Mouse (Mus musculus) hindbrain, embryonic 15.5 days (tissue): Measurements from ENCODE around the gene Cpd. TPM values are rescaled to one million over a fixed set of nuclear protein-coding genes. Genes with fewer than 3 reads are reported as not detected.

ENCODE experiments used
- ATAC-seq: fragments of 200-750 bp; cut with Nextera tagmentation; 2 replicates; pipeline ENCODE4 v1.8.0; 2017; ENCODE audit warnings: low read depth, moderate number of reproducible peaks, moderate TSS enrichment; ENCODE audit not compliant: low FRiP score
- H3K27ac ChIP-seq: fragments of 300-500 bp; sonication (generic); replicated peaks from 2 replicates; pipeline ENCODE4 v1.5.1; 2015; ENCODE audit warnings: mild to moderate bottlenecking, inconsistent platforms
- H3K27me3 ChIP-seq: fragments of 300-500 bp; sonication (generic); 2 replicates; pipeline ENCODE4 v1.6.1; 2015; ENCODE audit warnings: control low read depth, inconsistent platforms
- H3K36me3 ChIP-seq: fragments of 300-500 bp; sonication (generic); 2 replicates; pipeline ENCODE4 v1.6.1; 2015; ENCODE audit warnings: control low read depth, inconsistent platforms
- H3K4me1 ChIP-seq: fragments of 300-500 bp; sonication (generic); replicated peaks from 2 replicates; pipeline ENCODE4 v1.6.1; 2015; ENCODE audit warnings: control low read depth, inconsistent platforms
- H3K4me2 ChIP-seq: fragments of 300-500 bp; sonication (generic); 2 replicates; pipeline ENCODE4 v1.6.1; 2015; ENCODE audit warnings: moderate library complexity, mild to moderate bottlenecking, inconsistent platforms
- H3K4me3 ChIP-seq: fragments of 300-500 bp; sonication (generic); 2 replicates; pipeline ENCODE4 v1.5.1; 2015; ENCODE audit warnings: mild to moderate bottlenecking, inconsistent platforms
- H3K9ac ChIP-seq: fragments of 300-500 bp; sonication (generic); 2 replicates; pipeline ENCODE4 v1.6.1; 2015; ENCODE audit warnings: inconsistent platforms
- H3K9me3 ChIP-seq: fragments of 300-500 bp; sonication (generic); 2 replicates; pipeline ENCODE4 v1.6.1; 2016; ENCODE audit warnings: control low read depth, inconsistent platforms
- WGBS: fragments of 180-500 bp; shearing (Covaris S2); methylation state at CpG from one replicate; pipeline ENCODE4 v1.1.7; 2015; 5-methylcytosine and 5-hydroxymethylcytosine counted together
- polyA plus RNA-seq: library from polyadenylated mRNA; unstranded; fragments of >200 nt; fragmentation: Nextera tagmentation; extraction: Ambion mirVana; gene quantifications from 2 replicates; pipeline ENCODE4 v1.2.1, GENCODE M21; 2015

The Cpd gene
- polyA plus RNA-seq, 1 experiment from 2014 or later = 5.4 TPM

GRCm38 (mm10) chr11:76845275-76845980 lies 1.4 kb downstream of the Cpd start:
- ATAC-seq = no peak
- H3K4me1 ChIP-seq = peaks cover 47% of the 10 kb centered on the region
- H3K27ac ChIP-seq = no peak overlapping the region
- peak overlapping the region; percentile 87 for H3K9ac ChIP-seq
- H3K4me3 ChIP-seq = peak overlapping the region; percentile 69
- H3K9me3 ChIP-seq = no peaks in the 10 kb centered on the region
- WGBS = 30% methylated on average over 15 of the region's 15 CpGs
- H3K27me3 ChIP-seq = no peaks in the 10 kb centered on the region
- no peaks in the 10 kb centered on the region for H3K36me3 ChIP-seq
- H3K4me2 ChIP-seq = peak overlapping the region; percentile 88

- Histone ChIP-seq H3K36me3 (peaks cover 6% of the 10 kb centered on the region), H3K27ac (no peak overlapping the region), H3K9ac (no peak overlapping the region), H3K27me3 (no peaks in the 10 kb centered on the region), H3K4me3 (no peak overlapping the region), H3K4me2 (no peak overlapping the region), H3K9me3 (no peaks in the 10 kb centered on the region), H3K4me1 (peaks cover 20% of the 10 kb centered on the region)
- 91% methylated on average over 4 of the region's 4 CpGs for WGBS
- ATAC-seq = no peak
These were observed 8.2 kb downstream of the Cpd start for GRCm38 (mm10) chr11:76838573-76838972.

GRCm38 (mm10) chr11:76836317-76836716 lies 10.5 kb downstream of the Cpd start:
- H3K27ac ChIP-seq = no peak overlapping the region
- 73% methylated on average over 6 of the region's 6 CpGs for WGBS
- H3K27me3 ChIP-seq = no peaks in the 10 kb centered on the region
- H3K9me3 ChIP-seq = no peaks in the 10 kb centered on the region
- H3K9ac ChIP-seq = no peak overlapping the region
- H3K4me1 ChIP-seq = 0 out of 2 replicates have a peak, but pooled peaks cover 3% of the 10 kb centered on the region
- no peak overlapping the region for H3K4me2 ChIP-seq
- peaks cover 6% of the 10 kb centered on the region for H3K36me3 ChIP-seq
- no peak for ATAC-seq
- H3K4me3 ChIP-seq = no peak overlapping the region

- Histone ChIP-seq H3K9me3 (no peaks in the 10 kb centered on the region), H3K27me3 (no peaks in the 10 kb centered on the region), H3K27ac (no peak overlapping the region), H3K4me2 (no peak overlapping the region), H3K9ac (no peak overlapping the region), H3K4me1 (0 out of 2 replicates have a peak, but pooled peaks cover 3% of the 10 kb centered on the region), H3K4me3 (no peak overlapping the region), H3K36me3 (peaks cover 6% of the 10 kb centered on the region)
- WGBS = 86% methylated on average over 5 of the region's 5 CpGs
- ATAC-seq = no peak
These were observed 10.9 kb downstream of the Cpd start for GRCm38 (mm10) chr11:76835868-76836267.

- H3K9me3 ChIP-seq = no peaks in the 10 kb centered on the region
- H3K9ac ChIP-seq = no peak overlapping the region
- H3K4me3 ChIP-seq = no peak overlapping the region
- H3K4me1 ChIP-seq = 0 out of 2 replicates have a peak, but pooled peaks cover 3% of the 10 kb centered on the region
- no peaks in the 10 kb centered on the region for H3K27me3 ChIP-seq
- WGBS = 93% methylated on average over 1 of the region's 1 CpGs
- H3K36me3 ChIP-seq = peaks cover 6% of the 10 kb centered on the region
- no peak overlapping the region for H3K27ac ChIP-seq
- H3K4me2 ChIP-seq = no peak overlapping the region
- no peak for ATAC-seq
These were observed 12.2 kb downstream of the Cpd start for GRCm38 (mm10) chr11:76834665-76835064.

- Histone ChIP-seq H3K27me3 (no peaks in the 10 kb centered on the region), H3K9me3 (no peaks in the 10 kb centered on the region), H3K27ac (no peak overlapping the region), H3K4me3 (no peak overlapping the region), H3K4me2 (no peak overlapping the region), H3K9ac (no peak overlapping the region), H3K36me3 (no peaks in the 10 kb centered on the region), H3K4me1 (no peaks in the 10 kb centered on the region)
- no peak for ATAC-seq
- 85% methylated on average over 9 of the region's 9 CpGs for WGBS
These were observed 21.9 kb downstream of the Cpd start for GRCm38 (mm10) chr11:76824885-76825265.

- Histone ChIP-seq H3K9ac (no peak overlapping the region), H3K4me2 (no peak overlapping the region), H3K36me3 (no peaks in the 10 kb centered on the region), H3K9me3 (no peaks in the 10 kb centered on the region), H3K27ac (no peak overlapping the region), H3K4me3 (no peak overlapping the region), H3K4me1 (no peaks in the 10 kb centered on the region), H3K27me3 (no peaks in the 10 kb centered on the region)
- no peak for ATAC-seq
- 89% methylated on average over 7 of the region's 7 CpGs for WGBS
These were observed 22.5 kb downstream of the Cpd start for GRCm38 (mm10) chr11:76824238-76824884.

- Histone ChIP-seq H3K27ac (no peak overlapping the region), H3K9me3 (no peaks in the 10 kb centered on the region), H3K36me3 (no peaks in the 10 kb centered on the region), H3K9ac (no peak overlapping the region), H3K4me1 (no peaks in the 10 kb centered on the region), H3K4me3 (no peak overlapping the region), H3K4me2 (no peak overlapping the region), H3K27me3 (no peaks in the 10 kb centered on the region)
- 93% methylated on average over 3 of the region's 3 CpGs for WGBS
- no peak for ATAC-seq
These were observed 23.2 kb downstream of the Cpd start for GRCm38 (mm10) chr11:76823641-76824040.

- H3K9me3 ChIP-seq = no peaks in the 10 kb centered on the region
- WGBS = 87% methylated on average over 3 of the region's 3 CpGs
- ATAC-seq = no peak
- no peak overlapping the region for H3K27ac ChIP-seq
- no peaks in the 10 kb centered on the region for H3K4me1 ChIP-seq
- no peaks in the 10 kb centered on the region for H3K27me3 ChIP-seq
- no peaks in the 10 kb centered on the region for H3K36me3 ChIP-seq
- H3K4me2 ChIP-seq = no peak overlapping the region
- no peak overlapping the region for H3K4me3 ChIP-seq
- no peak overlapping the region for H3K9ac ChIP-seq
These were observed 25.5 kb downstream of the Cpd start for GRCm38 (mm10) chr11:76821353-76821752.

GRCm38 (mm10) chr11:76817664-76818063 lies 29.2 kb downstream of the Cpd start:
- 92% methylated on average over 3 of the region's 3 CpGs for WGBS
- H3K4me1 ChIP-seq = no peaks in the 10 kb centered on the region
- peaks cover 13% of the 10 kb centered on the region; the same call in 1 of the 2 replicates for H3K36me3 ChIP-seq
- H3K27ac ChIP-seq = no peak overlapping the region
- H3K27me3 ChIP-seq = no peaks in the 10 kb centered on the region
- H3K9ac ChIP-seq = no peak overlapping the region
- H3K4me3 ChIP-seq = no peak overlapping the region
- ATAC-seq = no peak
- H3K9me3 ChIP-seq = no peaks in the 10 kb centered on the region
- no peak overlapping the region for H3K4me2 ChIP-seq

- no peak overlapping the region for H3K4me3 ChIP-seq
- no peak overlapping the region for H3K4me2 ChIP-seq
- ATAC-seq = no peak
- H3K27ac ChIP-seq = no peak overlapping the region
- no peaks in the 10 kb centered on the region for H3K9me3 ChIP-seq
- no peak overlapping the region for H3K9ac ChIP-seq
- no peaks in the 10 kb centered on the region for H3K4me1 ChIP-seq
- H3K27me3 ChIP-seq = no peaks in the 10 kb centered on the region
- peaks cover 31% of the 10 kb centered on the region; the same call in 1 of the 2 replicates for H3K36me3 ChIP-seq
- 85% methylated on average over 9 of the region's 9 CpGs for WGBS
These were observed 35.9 kb downstream of the Cpd start for GRCm38 (mm10) chr11:76810706-76811495.

- Histone ChIP-seq H3K4me3 (no peak overlapping the region), H3K9me3 (no peaks in the 10 kb centered on the region), H3K4me1 (no peaks in the 10 kb centered on the region), H3K4me2 (no peak overlapping the region), H3K27me3 (no peaks in the 10 kb centered on the region), H3K9ac (no peak overlapping the region), H3K27ac (no peak overlapping the region), H3K36me3 (peaks cover 43% of the 10 kb centered on the region; the same call in 1 of the 2 replicates)
- WGBS = 54% methylated on average over 3 of the region's 3 CpGs
- ATAC-seq = no peak
These were observed 37.4 kb downstream of the Cpd start for GRCm38 (mm10) chr11:76809450-76809849.
